ENCODE assay signal across 19 mouse cellular contexts in genomic region chr3:131865106-131865505, GRCm38 (mm10).
"Had no signal": no experiment of that assay in that cellular context is flagged by ENCODE, and none has a peak within 500 bp of the region (broad histone marks: within the 10 kb centered on the region; RNA-seq: fewer than 3 reads in every experiment).

No protein-coding gene starts in this region.

- DNase-seq: lung, adult 18-20 months; lung, embryonic 14.5 days; lung, postnatal 10 days; lung, postnatal 4 days; midbrain, embryonic 14.5 days; right cerebral cortex, adult 18-20 months; right cerebral cortex, postnatal 25 days; right cerebral cortex, postnatal 4 days; spleen, adult 18-20 months; thymus, adult 18-20 months; thymus, postnatal 14 days; thymus, postnatal 36 days had no signal

- H3K9ac ChIP-seq: lung, embryonic 14.5 days; midbrain, embryonic 12.5 days; neural tube, embryonic 13.5 days; neural tube, embryonic 15.5 days; stomach, embryonic 15.5 days had no signal

- H3K27me3 ChIP-seq: midbrain, embryonic 12.5 days; neural tube, embryonic 13.5 days; neural tube, embryonic 15.5 days; stomach, embryonic 15.5 days had no signal

- H3K4me3 ChIP-seq: midbrain, embryonic 10.5 days; midbrain, embryonic 12.5 days; myocyte; neural tube, embryonic 13.5 days; neural tube, embryonic 15.5 days; stomach, embryonic 15.5 days had no signal

- H3K4me1 ChIP-seq: midbrain, embryonic 10.5 days; midbrain, embryonic 12.5 days; neural tube, embryonic 13.5 days; neural tube, embryonic 15.5 days; stomach, embryonic 15.5 days had no signal

- H3K4me2 ChIP-seq: lung, embryonic 14.5 days; midbrain, embryonic 12.5 days; neural tube, embryonic 13.5 days; neural tube, embryonic 15.5 days; stomach, embryonic 15.5 days had no signal

- H3K9me3 ChIP-seq: midbrain, embryonic 10.5 days; midbrain, embryonic 12.5 days; neural tube, embryonic 13.5 days; neural tube, embryonic 15.5 days; stomach, embryonic 15.5 days had no signal

- H3K36me3 ChIP-seq: midbrain, embryonic 10.5 days; midbrain, embryonic 12.5 days; neural tube, embryonic 13.5 days; neural tube, embryonic 15.5 days; stomach, embryonic 15.5 days had no signal

- ATAC-seq: midbrain, embryonic 16.5 days had no signal

- H3K27ac ChIP-seq: midbrain, embryonic 10.5 days; midbrain, embryonic 12.5 days; neural tube, embryonic 13.5 days; neural tube, embryonic 15.5 days; stomach, embryonic 15.5 days had no signal
